Mouse (Mus musculus) CD4-positive helper T cell, adult 2 months (primary cell): ENCODE data around the gene Pdhx.

Experiments
- DNase-seq: peaks from one replicate; pipeline ENCODE4 v3.0.0-alpha.2; 2012; ENCODE audit warnings: low read depth, missing footprints, low spot score

Pdhx gene

GRCm38 (mm10) chr2:103062865-103063264, 10.4 kb downstream of the Pdhx start:
- DNase-seq: peak; percentile 41

GRCm38 (mm10) chr2:103058266-103058665, 15.0 kb downstream of the Pdhx start:
- no peak for DNase-seq

GRCm38 (mm10) chr2:103055820-103056219, 17.5 kb downstream of the Pdhx start:
- DNase-seq: no peak

- no peak for DNase-seq
These were observed 21.1 kb downstream of the Pdhx start for GRCm38 (mm10) chr2:103051937-103052893.

GRCm38 (mm10) chr2:103045286-103045685, 28.0 kb downstream of the Pdhx start:
- no peak for DNase-seq

- DNase-seq: no peak
These were observed 32.4 kb downstream of the Pdhx start for GRCm38 (mm10) chr2:103040896-103041295.

GRCm38 (mm10) chr2:103037831-103038230, 35.5 kb downstream of the Pdhx start:
- no peak for DNase-seq

- DNase-seq: no peak
These were observed 50.6 kb downstream of the Pdhx start for GRCm38 (mm10) chr2:103022728-103023127.

GRCm38 (mm10) chr2:103020191-103020987, 52.9 kb downstream of the Pdhx start:
- no peak for DNase-seq

- peak; percentile 59 for DNase-seq
These were observed 54.4 kb downstream of the Pdhx start for GRCm38 (mm10) chr2:103018817-103019494.

- no peak for DNase-seq
These were observed 55.9 kb downstream of the Pdhx start for GRCm38 (mm10) chr2:103017391-103017824.

- no peak for DNase-seq
These were observed 57.2 kb downstream of the Pdhx start for GRCm38 (mm10) chr2:103016089-103016488.

GRCm38 (mm10) chr2:103012782-103013575, 60.3 kb downstream of the Pdhx start:
- no peak for DNase-seq

- no peak for DNase-seq
These were observed 65.1 kb downstream of the Pdhx start for GRCm38 (mm10) chr2:103008221-103008620.

GRCm38 (mm10) chr2:103004599-103004998, 68.7 kb downstream of the Pdhx start:
- peak; percentile 56 for DNase-seq

GRCm38 (mm10) chr2:102999153-102999575, 74.1 kb downstream of the Pdhx start:
- DNase-seq: peak; percentile 73

- peak; percentile 68 for DNase-seq
These were observed 75.0 kb downstream of the Pdhx start for GRCm38 (mm10) chr2:102998356-102998755.

GRCm38 (mm10) chr2:102997874-102998273, 75.4 kb downstream of the Pdhx start:
- no peak for DNase-seq

- no peak for DNase-seq
These were observed 79.3 kb downstream of the Pdhx start for GRCm38 (mm10) chr2:102993841-102994607.

- DNase-seq: no peak
These were observed 80.9 kb downstream of the Pdhx start for GRCm38 (mm10) chr2:102992405-102992804.
